Mouse (Mus musculus): ENCODE data around the gene Psmb7. TPM values are rescaled to one million over a fixed set of nuclear protein-coding genes. Genes with fewer than 3 reads are reported as not detected.

Psmb7 gene
- polyA plus RNA-seq, 1 experiment from 2014 or later: 352 TPM

DNA sequence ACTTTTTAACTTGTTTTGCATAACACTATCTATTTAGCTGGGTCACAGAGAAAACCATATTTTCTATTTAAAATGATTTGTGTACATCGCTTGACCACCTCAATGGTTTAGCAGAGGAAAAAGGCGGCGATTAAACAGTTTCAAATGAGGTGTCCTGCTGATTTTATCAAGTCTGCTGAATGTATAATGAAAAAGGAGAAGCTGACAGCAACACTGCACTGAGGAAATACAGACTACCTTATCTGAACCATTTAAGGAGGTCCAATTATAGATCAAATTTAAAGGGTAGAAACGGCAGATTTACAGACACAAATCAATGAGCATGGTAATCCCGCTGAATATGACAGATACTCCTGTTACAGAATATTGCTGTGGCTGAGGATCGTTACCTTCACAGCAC lies 29.4 kb downstream of the Psmb7 start:
- ATAC-seq (ENCODE audit: insufficient read depth, low FRiP score, low TSS enrichment) (no peak), DNase-seq (ENCODE audit: low spot score) (no peak)
- H3K27me3 ChIP-seq (ENCODE audit: control insufficient read depth, insufficient read depth, low read length): no peaks in the 10 kb centered on the region
- H3K9me3 ChIP-seq (ENCODE audit: control insufficient read depth, low read length): no peaks in the 10 kb centered on the region
- H3K4me1 ChIP-seq (ENCODE audit: control insufficient read depth, insufficient read depth, low read length): peaks cover 6% of the 10 kb centered on the region
- H3K9ac ChIP-seq (ENCODE audit: low read length): no peak overlapping the region
- 84% methylated on average over 6 of the region's 6 CpGs for WGBS
- H3K4me3 ChIP-seq (ENCODE audit: low read depth, low read length): no peak overlapping the region
- no peak overlapping the region for H3K27ac ChIP-seq (ENCODE audit: low read depth, low read length)
- H3K4me2 ChIP-seq (ENCODE audit: low read depth): no peak overlapping the region
- no peaks in the 10 kb centered on the region for H3K36me3 ChIP-seq (ENCODE audit: control insufficient read depth, insufficient read depth, low read length)

GRCm38 (mm10) chr2:38613576-38613975 lies 30.3 kb downstream of the Psmb7 start:
- DNase-seq (ENCODE audit: low spot score) (no peak), ATAC-seq (ENCODE audit: insufficient read depth, low FRiP score, low TSS enrichment) (no peak)
- Histone ChIP-seq H3K4me2 (ENCODE audit: low read depth) (no peak overlapping the region), H3K36me3 (ENCODE audit: control insufficient read depth, insufficient read depth, low read length) (no peaks in the 10 kb centered on the region), H3K9ac (ENCODE audit: low read length) (no peak overlapping the region), H3K4me3 (ENCODE audit: low read depth, low read length) (no peak overlapping the region), H3K27me3 (ENCODE audit: control insufficient read depth, insufficient read depth, low read length) (no peaks in the 10 kb centered on the region), H3K4me1 (ENCODE audit: control insufficient read depth, insufficient read depth, low read length) (peaks cover 9% of the 10 kb centered on the region), H3K27ac (ENCODE audit: low read depth, low read length) (no peak overlapping the region), H3K9me3 (ENCODE audit: control insufficient read depth, low read length) (no peaks in the 10 kb centered on the region)
- whole genome bisulfite sequencing: 95% methylated on average over 3 of the region's 3 CpGs

DNA sequence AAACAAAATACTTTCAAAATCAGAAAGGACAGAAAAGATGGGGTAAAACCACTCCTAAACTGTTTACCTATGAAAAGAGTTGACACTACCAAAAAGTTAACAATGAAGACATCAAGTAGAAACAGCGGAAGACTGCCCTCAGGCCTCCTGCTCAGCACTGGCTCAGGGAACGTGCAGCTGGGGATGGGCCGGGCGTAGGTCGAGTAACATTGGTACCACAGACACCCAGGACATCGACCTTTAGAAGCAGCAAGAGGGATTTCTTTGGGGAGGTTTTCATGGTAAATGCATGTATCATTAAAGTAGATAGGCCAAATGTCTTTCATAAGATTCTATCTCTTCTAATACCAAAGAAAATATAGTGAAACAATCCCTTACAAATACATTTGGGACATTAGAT lies 31.3 kb downstream of the Psmb7 start:
- Histone ChIP-seq H3K9ac (ENCODE audit: low read length) (no peak overlapping the region), H3K4me1 (ENCODE audit: control insufficient read depth, insufficient read depth, low read length) (peaks cover 9% of the 10 kb centered on the region), H3K36me3 (ENCODE audit: control insufficient read depth, insufficient read depth, low read length) (no peaks in the 10 kb centered on the region), H3K27me3 (ENCODE audit: control insufficient read depth, insufficient read depth, low read length) (no peaks in the 10 kb centered on the region), H3K27ac (ENCODE audit: low read depth, low read length) (no peak overlapping the region), H3K4me2 (ENCODE audit: low read depth) (no peak overlapping the region), H3K9me3 (ENCODE audit: control insufficient read depth, low read length) (no peaks in the 10 kb centered on the region), H3K4me3 (ENCODE audit: low read depth, low read length) (no peak overlapping the region)
- WGBS: 89% methylated on average over 6 of the region's 6 CpGs
- ATAC-seq (ENCODE audit: insufficient read depth, low FRiP score, low TSS enrichment) (no peak), DNase-seq (ENCODE audit: low spot score) (no peak)

DNA sequence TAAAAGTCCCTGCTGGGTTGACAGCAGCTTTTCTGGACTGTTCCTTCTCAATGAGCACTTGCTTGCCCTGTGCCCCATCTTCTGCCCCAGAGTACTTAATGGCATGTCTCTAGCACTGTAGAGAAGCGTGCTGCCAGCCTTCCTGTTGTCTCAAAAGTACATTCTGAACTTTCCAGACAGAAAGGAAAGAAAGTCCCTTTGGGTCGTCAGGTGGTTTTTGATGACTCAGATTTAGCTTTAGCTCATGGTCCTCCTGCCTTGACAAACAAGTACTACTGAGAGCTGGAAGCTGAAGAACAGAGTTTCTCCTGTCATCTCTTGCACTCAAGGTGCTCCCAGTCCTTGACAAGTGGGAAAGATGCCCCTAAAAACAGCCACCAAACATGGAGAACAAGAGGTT lies 33.7 kb downstream of the Psmb7 start:
- H3K9me3 ChIP-seq (ENCODE audit: control insufficient read depth, low read length): no peaks in the 10 kb centered on the region
- no peaks in the 10 kb centered on the region for H3K36me3 ChIP-seq (ENCODE audit: control insufficient read depth, insufficient read depth, low read length)

GRCm38 (mm10) chr2:38609310-38609709 lies 34.6 kb downstream of the Psmb7 start:
- Histone ChIP-seq H3K36me3 (ENCODE audit: control insufficient read depth, insufficient read depth, low read length) (no peaks in the 10 kb centered on the region), H3K9me3 (ENCODE audit: control insufficient read depth, low read length) (no peaks in the 10 kb centered on the region), H3K4me1 (ENCODE audit: control insufficient read depth, insufficient read depth, low read length) (0 out of 2 replicates have a peak, but pooled peaks cover 3% of the 10 kb centered on the region), H3K9ac (ENCODE audit: low read length) (no peak overlapping the region), H3K4me2 (ENCODE audit: low read depth) (no peak overlapping the region), H3K4me3 (ENCODE audit: low read depth, low read length) (no peak overlapping the region), H3K27me3 (ENCODE audit: control insufficient read depth, insufficient read depth, low read length) (no peaks in the 10 kb centered on the region), H3K27ac (ENCODE audit: low read depth, low read length) (no peak overlapping the region)
- 81% methylated on average over 11 of the region's 11 CpGs for WGBS
- no peak for ATAC-seq (ENCODE audit: insufficient read depth, low FRiP score, low TSS enrichment)
- no peak for DNase-seq (ENCODE audit: low spot score)

More for the DNA sequence above, 33.7 kb downstream of the Psmb7 start:
- no peak overlapping the region for H3K4me2 ChIP-seq (ENCODE audit: low read depth)
- H3K9ac ChIP-seq (ENCODE audit: low read length): no peak overlapping the region
- H3K27ac ChIP-seq (ENCODE audit: low read depth, low read length): no peak overlapping the region
- H3K27me3 ChIP-seq (ENCODE audit: control insufficient read depth, insufficient read depth, low read length): no peaks in the 10 kb centered on the region
- DNase-seq (ENCODE audit: low spot score) (no peak), ATAC-seq (ENCODE audit: insufficient read depth, low FRiP score, low TSS enrichment) (no peak)
- no peak overlapping the region for H3K4me3 ChIP-seq (ENCODE audit: low read depth, low read length)
- WGBS: 88% methylated on average over 2 of the region's 2 CpGs
- 0 out of 2 replicates have a peak, but pooled peaks cover 3% of the 10 kb centered on the region for H3K4me1 ChIP-seq (ENCODE audit: control insufficient read depth, insufficient read depth, low read length)

DNA sequence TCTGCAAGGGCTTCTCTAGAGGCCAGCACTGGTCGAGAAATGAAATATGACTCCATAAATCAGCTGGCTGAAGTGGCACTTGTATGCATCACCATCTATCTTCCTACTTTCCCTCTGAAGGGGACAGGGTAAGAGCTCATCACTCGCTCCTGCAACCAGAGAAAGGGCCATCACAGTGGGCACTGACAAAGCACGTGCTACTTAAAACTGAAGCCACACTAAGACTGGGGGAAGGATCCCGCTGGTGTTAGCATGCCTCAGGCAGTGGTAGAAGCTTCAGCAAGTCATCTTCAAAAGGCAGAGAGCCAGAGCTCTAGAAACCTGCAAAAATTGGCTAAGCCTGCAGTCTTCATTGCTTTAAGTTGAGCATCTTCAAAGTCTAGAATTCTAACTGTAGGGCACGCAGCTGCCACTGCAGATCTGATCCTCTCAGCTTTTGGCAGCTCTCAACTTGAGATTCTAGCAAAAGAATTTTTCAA lies 35.0 kb downstream of the Psmb7 start:
- Histone ChIP-seq H3K4me3 (ENCODE audit: low read depth, low read length) (no peak overlapping the region), H3K27ac (ENCODE audit: low read depth, low read length) (no peak overlapping the region), H3K4me2 (ENCODE audit: low read depth) (no peak overlapping the region), H3K4me1 (ENCODE audit: control insufficient read depth, insufficient read depth, low read length) (0 out of 2 replicates have a peak, but pooled peaks cover 3% of the 10 kb centered on the region), H3K9me3 (ENCODE audit: control insufficient read depth, low read length) (no peaks in the 10 kb centered on the region), H3K36me3 (ENCODE audit: control insufficient read depth, insufficient read depth, low read length) (no peaks in the 10 kb centered on the region), H3K9ac (ENCODE audit: low read length) (no peak overlapping the region), H3K27me3 (ENCODE audit: control insufficient read depth, insufficient read depth, low read length) (no peaks in the 10 kb centered on the region)
- WGBS: 83% methylated on average over 5 of the region's 5 CpGs
- no peak for ATAC-seq (ENCODE audit: insufficient read depth, low FRiP score, low TSS enrichment)
- no peak for DNase-seq (ENCODE audit: low spot score)

DNA sequence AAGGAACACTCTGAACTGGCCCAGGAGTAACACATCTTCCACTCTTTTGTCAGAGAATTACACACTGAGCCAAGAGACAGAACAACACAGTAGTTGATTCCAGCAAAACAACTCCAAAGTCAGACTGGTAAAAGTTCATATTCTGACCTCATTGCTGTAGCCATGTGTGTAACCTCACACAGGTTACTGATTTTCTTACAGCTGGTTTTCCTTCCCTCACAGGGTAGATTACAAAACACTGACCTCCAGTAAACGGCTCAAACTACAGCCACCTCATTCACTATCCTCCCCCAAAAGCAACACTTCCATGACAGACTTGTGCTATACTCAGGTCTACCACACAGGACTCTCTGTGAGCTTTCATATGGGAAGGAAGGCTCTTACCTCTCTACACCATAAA lies 36.2 kb downstream of the Psmb7 start:
- no peaks in the 10 kb centered on the region for H3K36me3 ChIP-seq (ENCODE audit: control insufficient read depth, insufficient read depth, low read length)
- DNase-seq (ENCODE audit: low spot score): no peak
- H3K9ac ChIP-seq (ENCODE audit: low read length): no peak overlapping the region
- no peaks in the 10 kb centered on the region for H3K27me3 ChIP-seq (ENCODE audit: control insufficient read depth, insufficient read depth, low read length)
- H3K4me3 ChIP-seq (ENCODE audit: low read depth, low read length): no peak overlapping the region
- H3K27ac ChIP-seq (ENCODE audit: low read depth, low read length): no peak overlapping the region
- no peak overlapping the region for H3K4me2 ChIP-seq (ENCODE audit: low read depth)
- WGBS: 91% methylated on average over 1 of the region's 1 CpGs
- no peak for ATAC-seq (ENCODE audit: insufficient read depth, low FRiP score, low TSS enrichment)
- H3K4me1 ChIP-seq (ENCODE audit: control insufficient read depth, insufficient read depth, low read length): 0 out of 2 replicates have a peak, but pooled peaks cover 3% of the 10 kb centered on the region
- H3K9me3 ChIP-seq (ENCODE audit: control insufficient read depth, low read length): no peaks in the 10 kb centered on the region

- no peak overlapping the region for H3K9ac ChIP-seq (ENCODE audit: low read length)
- DNase-seq (ENCODE audit: low spot score) (no peak), ATAC-seq (ENCODE audit: insufficient read depth, low FRiP score, low TSS enrichment) (no peak)
- no peaks in the 10 kb centered on the region for H3K9me3 ChIP-seq (ENCODE audit: control insufficient read depth, low read length)
- H3K36me3 ChIP-seq (ENCODE audit: control insufficient read depth, insufficient read depth, low read length): no peaks in the 10 kb centered on the region
- H3K27me3 ChIP-seq (ENCODE audit: control insufficient read depth, insufficient read depth, low read length): no peaks in the 10 kb centered on the region
- no peak overlapping the region for H3K4me2 ChIP-seq (ENCODE audit: low read depth)
- H3K4me3 ChIP-seq (ENCODE audit: low read depth, low read length): no peak overlapping the region
- peaks cover under 1% of the 10 kb centered on the region; the same call in 1 of the 2 replicates for H3K4me1 ChIP-seq (ENCODE audit: control insufficient read depth, insufficient read depth, low read length)
- H3K27ac ChIP-seq (ENCODE audit: low read depth, low read length): no peak overlapping the region
These were observed 43.0 kb downstream of the Psmb7 start for GRCm38 (mm10) chr2:38600842-38601241.

GRCm38 (mm10) chr2:38598395-38598794 lies 45.5 kb downstream of the Psmb7 start:
- Histone ChIP-seq H3K9ac (ENCODE audit: low read length) (no peak overlapping the region), H3K36me3 (ENCODE audit: control insufficient read depth, insufficient read depth, low read length) (no peaks in the 10 kb centered on the region), H3K4me3 (ENCODE audit: low read depth, low read length) (no peak overlapping the region), H3K27me3 (ENCODE audit: control insufficient read depth, insufficient read depth, low read length) (no peaks in the 10 kb centered on the region), H3K27ac (ENCODE audit: low read depth, low read length) (no peak overlapping the region), H3K4me2 (ENCODE audit: low read depth) (no peak overlapping the region), H3K4me1 (ENCODE audit: control insufficient read depth, insufficient read depth, low read length) (peaks cover 13% of the 10 kb centered on the region; the same call in 1 of the 2 replicates), H3K9me3 (ENCODE audit: control insufficient read depth, low read length) (no peaks in the 10 kb centered on the region)
- ATAC-seq (ENCODE audit: insufficient read depth, low FRiP score, low TSS enrichment) (no peak), DNase-seq (ENCODE audit: low spot score) (no peak)
- 88% methylated on average over 2 of the region's 2 CpGs for WGBS
